Comparison of ENCODE assay signal across 8 mouse cellular contexts in the genomic region with DNA sequence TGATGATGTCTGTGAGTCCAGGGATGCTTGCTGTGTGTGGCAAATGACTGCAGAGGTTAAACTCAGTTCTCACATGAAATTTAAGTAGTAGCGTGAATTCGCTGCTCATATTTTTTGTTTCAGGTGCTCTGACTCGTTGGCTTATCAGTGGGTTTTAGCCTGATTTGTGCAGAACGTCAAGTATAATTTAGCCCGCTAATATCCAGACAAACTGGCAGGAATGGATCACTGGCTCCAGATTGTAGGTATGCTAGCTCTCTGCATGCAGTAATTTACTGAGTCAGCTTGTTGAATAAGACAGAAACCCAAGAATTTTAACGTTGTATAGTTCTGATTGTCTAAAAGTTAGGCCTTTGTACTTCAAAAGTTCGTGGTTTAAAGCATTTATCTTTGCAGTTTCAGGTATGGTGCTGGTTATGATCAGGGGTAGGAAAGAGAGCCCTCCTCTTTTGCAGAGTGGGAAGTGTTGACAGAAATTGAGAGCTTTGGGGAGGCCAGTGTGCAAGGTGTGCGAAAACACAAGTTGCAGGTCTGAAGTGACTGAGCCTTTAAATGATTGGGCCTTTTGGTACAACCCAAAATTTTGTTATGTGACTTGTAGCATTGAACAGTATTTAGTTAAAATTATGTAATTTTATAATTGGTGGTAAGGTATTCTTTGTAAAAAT. TPM values are rescaled to one million over a fixed set of nuclear protein-coding genes. Genes with fewer than 3 reads are reported as not detected.
DNase-seq lines count a peak whose midpoint lies in the region; ATAC-seq and TF ChIP-seq lines count a peak whose summit lies in the region.

No protein-coding gene starts in this region.

- no peak for TF ChIP-seq POLR2A in cortical plate, adult 2 months (IDR thresholded peaks at IDR 0.05; ENCODE audit: extremely low read depth, insufficient read depth, low read length)

- H3K27me3 ChIP-seq in kidney, postnatal 0 days (ENCODE audit: insufficient read depth, low read length) = no peaks in the 10 kb centered on the region
- H3K27me3 ChIP-seq in hindbrain, postnatal 0 days (ENCODE audit: insufficient read depth, low read length) = no peaks in the 10 kb centered on the region

- H3K9me3 ChIP-seq in kidney, postnatal 0 days (replicated peaks; ENCODE audit: low read length) = no peaks in the 10 kb centered on the region
- no peaks in the 10 kb centered on the region for H3K9me3 ChIP-seq in hindbrain, postnatal 0 days (ENCODE audit: low read length)

- 2% methylated on average over 8 of the region's 8 CpGs for WGBS in kidney, postnatal 0 days
- 2% methylated on average over 8 of the region's 8 CpGs for WGBS in hindbrain, postnatal 0 days

- peak overlapping the region; percentile 97 for H3K4me3 ChIP-seq in kidney, postnatal 0 days (replicated peaks; ENCODE audit: low read depth, low read length)
- H3K4me3 ChIP-seq in cortical plate, adult 2 months (ENCODE audit: insufficient read depth, low read length) = peak overlapping the region; percentile 86
- H3K4me3 ChIP-seq in hindbrain, postnatal 0 days (ENCODE audit: low read length) = peak overlapping the region; percentile 98

- no peak overlapping the region for H3K27ac ChIP-seq in kidney, postnatal 0 days
- no peak overlapping the region for H3K27ac ChIP-seq in cortical plate, adult 2 months (ENCODE audit: insufficient read depth, low read length)
- H3K27ac ChIP-seq in hindbrain, postnatal 0 days = no peak overlapping the region

- no peak for TF ChIP-seq CTCF in kidney, postnatal 0 days (IDR thresholded peaks at IDR 0.05; ENCODE audit: low read depth)
- TF ChIP-seq CTCF in cortical plate, adult 2 months (IDR thresholded peaks at IDR 0.05; ENCODE audit: extremely low read depth, insufficient read depth, low read length) = no peak
- TF ChIP-seq CTCF in hindbrain, postnatal 0 days (IDR thresholded peaks at IDR 0.05; ENCODE audit: low read depth) = no peak

- peak overlapping the region; percentile 98 for H3K9ac ChIP-seq in kidney, postnatal 0 days (ENCODE audit: low read depth, low read length)
- H3K9ac ChIP-seq in hindbrain, postnatal 0 days (replicated peaks; ENCODE audit: low read length) = peak overlapping the region; percentile 98

- no peaks in the 10 kb centered on the region for H3K36me3 ChIP-seq in kidney, postnatal 0 days (ENCODE audit: insufficient read depth, low read length)
- no peaks in the 10 kb centered on the region for H3K36me3 ChIP-seq in hindbrain, postnatal 0 days (ENCODE audit: insufficient read depth, low read length)

- no peak for ATAC-seq in kidney, postnatal 0 days (replicated peaks; ENCODE audit: low FRiP score, low read depth)
- ATAC-seq in hindbrain, postnatal 0 days = no peak

- H3K4me2 ChIP-seq in kidney, postnatal 0 days (ENCODE audit: low read length) = peak overlapping the region; percentile 66
- H3K4me2 ChIP-seq in hindbrain, postnatal 0 days (ENCODE audit: low read depth, low read length) = peak overlapping the region; percentile 96

- no peaks in the 10 kb centered on the region for H3K4me1 ChIP-seq in kidney, postnatal 0 days (replicated peaks; ENCODE audit: insufficient read depth, low read length)
- peaks cover 2% of the 10 kb centered on the region; the same call in 1 of the 2 replicates for H3K4me1 ChIP-seq in cortical plate, adult 2 months (ENCODE audit: control insufficient read depth, insufficient read depth, low read length)
- H3K4me1 ChIP-seq in hindbrain, postnatal 0 days (ENCODE audit: insufficient read depth, low read length) = peaks cover 5% of the 10 kb centered on the region; the same call in 1 of the 2 replicates

- no peak for DNase-seq in kidney, postnatal 0 days (ENCODE audit: low spot score)
- DNase-seq in kidney, adult 8-10 months = no peak
- no peak for DNase-seq in hindbrain, postnatal 0 days (ENCODE audit: low spot score)
- peak; percentile 33 for DNase-seq in naive thymus-derived CD4-positive, alpha-beta T cell, adult 2 months (ENCODE audit: low read depth)
- no peak for DNase-seq in urinary bladder, adult 18-20 months (ENCODE audit: low spot score in 2 of 2)
- DNase-seq in natural killer cell, adult 2 months (ENCODE audit: low spot score in 2 of 2) = no peak
- DNase-seq in cerebellum, adult 11 months = no peak

RNA-seq across cellular contexts. Expression of a gene that starts 2.2 kb away (rescaled TPM):
- 8.9 and 9.2 TPM in 2 replicates for polyA plus RNA-seq in kidney, postnatal 0 days (2015; fragmentation: Nextera tagmentation; extraction: Ambion mirVana)
- 60.7 and 62.2 TPM in 2 replicates for polyA plus RNA-seq in cortical plate, adult 2 months (2012; rRNA removed)
- total RNA-seq in hindbrain, postnatal 0 days (2014; rRNA removed) = 95.9 and 111 TPM in 2 replicates
- 13.3 and 14.7 TPM in 2 replicates for polyA plus RNA-seq in hindbrain, postnatal 0 days (2015; fragmentation: Nextera tagmentation; extraction: Ambion mirVana)

RNA-seq across cellular contexts. Expression of a gene that starts 19.9 kb away (rescaled TPM):
- 79.2 and 83.7 TPM in 2 replicates for polyA plus RNA-seq in kidney, postnatal 0 days (2015; fragmentation: Nextera tagmentation; extraction: Ambion mirVana)
- 69.5 and 71.0 TPM in 2 replicates for polyA plus RNA-seq in cortical plate, adult 2 months (2012; rRNA removed)
- total RNA-seq in hindbrain, postnatal 0 days (2014; rRNA removed) = 113 and 117 TPM in 2 replicates
- 116 and 118 TPM in 2 replicates for polyA plus RNA-seq in hindbrain, postnatal 0 days (2015; fragmentation: Nextera tagmentation; extraction: Ambion mirVana)
